Mouse (Mus musculus): ENCODE data around the gene Sik3.
"Not testable (repeated sequence)": the region's sequence is repeated elsewhere in the genome, so short reads cannot be mapped to it uniquely, and the experiment has no call there.

Gene Sik3

DNA sequence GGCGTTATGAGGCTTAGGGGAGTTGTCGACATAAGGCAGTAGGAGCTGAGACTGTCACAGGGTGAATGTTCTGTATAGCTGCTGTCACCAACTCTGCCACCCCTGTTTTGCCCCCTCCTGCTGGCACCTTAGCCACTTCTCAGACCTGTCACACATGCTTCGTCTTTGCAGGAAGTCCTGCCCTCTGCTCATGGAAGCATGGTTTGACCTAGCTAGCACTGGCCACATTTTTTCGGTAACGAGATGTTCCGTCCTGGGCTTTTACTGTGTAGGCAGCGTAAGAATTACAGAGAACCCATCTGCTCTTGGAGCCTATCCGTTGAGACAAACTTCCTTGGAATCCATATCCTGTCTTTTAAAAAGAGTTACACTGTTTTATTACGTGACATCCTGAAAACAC is 110.1 kb downstream of the Sik3 start:
- DNase-seq (ENCODE audit: low read depth, low spot score), result no peak
- Histone ChIP-seq H3K27me3 (ENCODE audit: control insufficient read depth, insufficient read depth, low read length, poor library complexity, severe bottlenecking) (no peaks in the 10 kb centered on the region), H3K36me3 (ENCODE audit: control insufficient read depth, insufficient read depth, low read length, poor library complexity, severe bottlenecking) (no peaks in the 10 kb centered on the region)

DNA sequence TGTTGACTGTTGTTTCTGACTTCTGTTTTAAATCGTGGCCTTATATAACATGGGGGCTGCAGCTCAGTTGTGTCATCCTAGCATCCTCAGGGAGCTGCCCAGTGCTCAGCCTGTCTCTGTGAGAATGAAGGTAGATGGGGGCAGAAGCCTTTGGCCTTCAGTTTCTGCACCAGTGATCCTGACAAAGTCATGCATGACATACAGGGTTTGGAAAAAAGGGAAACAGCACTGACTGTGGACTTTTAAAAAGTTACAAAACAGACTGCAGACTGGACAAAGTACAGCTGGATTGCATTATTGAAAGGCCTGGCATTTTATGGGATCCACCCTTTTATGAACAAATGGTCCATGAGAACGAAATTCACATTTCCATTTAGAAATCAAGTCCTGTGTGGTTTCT is 113.7 kb downstream of the Sik3 start:
- Histone ChIP-seq H3K27me3 (ENCODE audit: control insufficient read depth, insufficient read depth, low read length, poor library complexity, severe bottlenecking) (no peaks in the 10 kb centered on the region), H3K36me3 (ENCODE audit: control insufficient read depth, insufficient read depth, low read length, poor library complexity, severe bottlenecking) (no peaks in the 10 kb centered on the region; the same call in 1 of the 2 replicates)
- DNase-seq (ENCODE audit: low read depth, low spot score), result no peak

GRCm38 (mm10) chr9:46127326-46127725 is 114.7 kb downstream of the Sik3 start:
- DNase-seq (ENCODE audit: low read depth, low spot score), result no peak
- H3K27me3 ChIP-seq (ENCODE audit: control insufficient read depth, insufficient read depth, low read length, poor library complexity, severe bottlenecking), result no peaks in the 10 kb centered on the region
- peaks cover 3% of the 10 kb centered on the region for H3K36me3 ChIP-seq (ENCODE audit: control insufficient read depth, insufficient read depth, low read length, poor library complexity, severe bottlenecking)

GRCm38 (mm10) chr9:46129241-46129640 is 116.6 kb downstream of the Sik3 start:
- DNase-seq (ENCODE audit: low read depth, low spot score), result no peak
- Histone ChIP-seq H3K36me3 (ENCODE audit: control insufficient read depth, insufficient read depth, low read length, poor library complexity, severe bottlenecking) (peaks cover 3% of the 10 kb centered on the region), H3K27me3 (ENCODE audit: control insufficient read depth, insufficient read depth, low read length, poor library complexity, severe bottlenecking) (no peaks in the 10 kb centered on the region)

- not testable (repeated sequence) for H3K27me3 ChIP-seq (ENCODE audit: control insufficient read depth, insufficient read depth, low read length, poor library complexity, severe bottlenecking); H3K36me3 ChIP-seq (ENCODE audit: control insufficient read depth, insufficient read depth, low read length, poor library complexity, severe bottlenecking); DNase-seq (ENCODE audit: low read depth, low spot score)
These were observed 120.2 kb downstream of the Sik3 start for GRCm38 (mm10) chr9:46132821-46133220.

DNA sequence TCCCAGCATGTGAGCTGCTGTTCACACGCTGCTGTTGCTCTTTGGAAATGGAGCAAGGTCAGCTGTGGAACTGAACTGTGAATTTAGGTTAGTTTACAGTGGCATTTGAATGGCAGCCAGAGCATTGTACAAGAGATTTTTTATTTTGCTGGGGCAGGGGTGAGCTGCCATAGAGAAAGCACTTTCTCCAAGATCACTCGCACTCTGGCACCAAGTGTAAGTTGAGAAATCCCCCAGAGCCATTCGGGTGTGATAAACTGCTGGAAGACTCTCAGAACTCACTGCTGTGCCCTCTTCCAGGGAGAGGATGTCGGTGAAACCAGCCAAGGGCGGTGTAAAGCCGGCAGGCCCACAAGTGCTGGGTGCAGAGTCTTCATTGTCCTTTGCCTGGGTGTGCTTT is 126.2 kb downstream of the Sik3 start:
- no peaks in the 10 kb centered on the region for H3K27me3 ChIP-seq (ENCODE audit: control insufficient read depth, insufficient read depth, low read length, poor library complexity, severe bottlenecking)

DNA sequence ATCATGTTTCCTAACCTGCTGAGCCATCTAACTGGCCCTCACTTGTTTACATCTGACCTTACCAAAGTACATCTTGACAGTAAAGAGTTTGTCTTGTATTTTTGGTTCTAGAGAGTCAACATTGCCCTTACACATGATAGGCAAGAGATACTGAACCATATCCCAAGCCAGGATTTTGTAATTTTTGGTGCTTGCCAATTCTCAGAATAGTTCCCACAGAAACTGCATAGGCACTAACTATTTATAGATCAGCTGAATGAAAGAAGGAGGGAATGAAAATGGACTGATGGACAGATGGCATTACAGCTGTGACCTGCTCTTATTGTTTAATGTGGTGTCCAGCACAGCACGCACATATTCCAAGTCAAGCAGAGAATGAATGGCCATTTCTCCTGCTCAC is 128.2 kb downstream of the Sik3 start:
- no peaks in the 10 kb centered on the region for H3K36me3 ChIP-seq (ENCODE audit: control insufficient read depth, insufficient read depth, low read length, poor library complexity, severe bottlenecking)
- DNase-seq (ENCODE audit: low read depth, low spot score), result no peak
- no peaks in the 10 kb centered on the region for H3K27me3 ChIP-seq (ENCODE audit: control insufficient read depth, insufficient read depth, low read length, poor library complexity, severe bottlenecking)

More for the DNA sequence above, 126.2 kb downstream of the Sik3 start:
- DNase-seq (ENCODE audit: low read depth, low spot score), result no peak
- no peaks in the 10 kb centered on the region for H3K36me3 ChIP-seq (ENCODE audit: control insufficient read depth, insufficient read depth, low read length, poor library complexity, severe bottlenecking)

- Histone ChIP-seq H3K36me3 (ENCODE audit: control insufficient read depth, insufficient read depth, low read length, poor library complexity, severe bottlenecking) (no peaks in the 10 kb centered on the region), H3K27me3 (ENCODE audit: control insufficient read depth, insufficient read depth, low read length, poor library complexity, severe bottlenecking) (no peaks in the 10 kb centered on the region)
- DNase-seq (ENCODE audit: low read depth, low spot score), result no peak
These were observed 129.4 kb downstream of the Sik3 start for GRCm38 (mm10) chr9:46142031-46142430.

- DNase-seq (ENCODE audit: low read depth, low spot score), result no peak
- no peaks in the 10 kb centered on the region for H3K36me3 ChIP-seq (ENCODE audit: control insufficient read depth, insufficient read depth, low read length, poor library complexity, severe bottlenecking)
- H3K27me3 ChIP-seq (ENCODE audit: control insufficient read depth, insufficient read depth, low read length, poor library complexity, severe bottlenecking), result no peaks in the 10 kb centered on the region
These were observed 129.9 kb downstream of the Sik3 start for GRCm38 (mm10) chr9:46142492-46142891.

- peak; percentile 19 for DNase-seq (ENCODE audit: low read depth, low spot score)
These were observed 132.4 kb downstream of the Sik3 start for GRCm38 (mm10) chr9:46144976-46145375.

DNA sequence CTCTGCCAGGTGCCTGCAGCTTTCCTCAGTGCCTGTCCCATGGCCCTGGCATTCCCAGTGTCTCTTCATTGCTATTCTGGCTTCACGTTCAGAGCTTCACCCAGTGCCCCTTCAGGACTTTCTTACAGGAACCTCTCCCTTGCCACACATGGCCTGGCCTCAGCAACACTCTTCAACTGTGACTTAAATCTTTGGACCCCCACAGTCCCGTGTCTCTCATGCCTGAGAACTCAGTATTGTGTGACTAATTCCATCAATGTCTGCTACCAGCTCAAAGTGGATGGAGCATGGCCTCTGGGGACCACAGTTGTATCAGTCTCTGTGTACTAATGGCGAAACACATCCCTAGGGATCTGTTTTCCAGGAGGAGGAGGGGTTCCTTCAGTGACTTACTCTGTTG is 133.8 kb downstream of the Sik3 start:
- no peak for DNase-seq (ENCODE audit: low read depth, low spot score)
- Histone ChIP-seq H3K36me3 (ENCODE audit: control insufficient read depth, insufficient read depth, low read length, poor library complexity, severe bottlenecking) (no peaks in the 10 kb centered on the region), H3K27me3 (ENCODE audit: control insufficient read depth, insufficient read depth, low read length, poor library complexity, severe bottlenecking) (no peaks in the 10 kb centered on the region)

More at GRCm38 (mm10) chr9:46144976-46145375, 132.4 kb downstream of the Sik3 start:
- H3K36me3 ChIP-seq (ENCODE audit: control insufficient read depth, insufficient read depth, low read length, poor library complexity, severe bottlenecking), result no peaks in the 10 kb centered on the region
- H3K27me3 ChIP-seq (ENCODE audit: control insufficient read depth, insufficient read depth, low read length, poor library complexity, severe bottlenecking), result no peaks in the 10 kb centered on the region

GRCm38 (mm10) chr9:46148723-46149122 is 136.1 kb downstream of the Sik3 start:
- no peak for DNase-seq (ENCODE audit: low read depth, low spot score)
- H3K36me3 ChIP-seq (ENCODE audit: control insufficient read depth, insufficient read depth, low read length, poor library complexity, severe bottlenecking), result no peaks in the 10 kb centered on the region
- H3K27me3 ChIP-seq (ENCODE audit: control insufficient read depth, insufficient read depth, low read length, poor library complexity, severe bottlenecking), result no peaks in the 10 kb centered on the region

GRCm38 (mm10) chr9:46149392-46149791 is 136.8 kb downstream of the Sik3 start:
- H3K27me3 ChIP-seq (ENCODE audit: control insufficient read depth, insufficient read depth, low read length, poor library complexity, severe bottlenecking), result no peaks in the 10 kb centered on the region
- no peak for DNase-seq (ENCODE audit: low read depth, low spot score)
- H3K36me3 ChIP-seq (ENCODE audit: control insufficient read depth, insufficient read depth, low read length, poor library complexity, severe bottlenecking), result no peaks in the 10 kb centered on the region

GRCm38 (mm10) chr9:46150116-46150515 is 137.5 kb downstream of the Sik3 start:
- DNase-seq (ENCODE audit: low read depth, low spot score), result no peak

DNA sequence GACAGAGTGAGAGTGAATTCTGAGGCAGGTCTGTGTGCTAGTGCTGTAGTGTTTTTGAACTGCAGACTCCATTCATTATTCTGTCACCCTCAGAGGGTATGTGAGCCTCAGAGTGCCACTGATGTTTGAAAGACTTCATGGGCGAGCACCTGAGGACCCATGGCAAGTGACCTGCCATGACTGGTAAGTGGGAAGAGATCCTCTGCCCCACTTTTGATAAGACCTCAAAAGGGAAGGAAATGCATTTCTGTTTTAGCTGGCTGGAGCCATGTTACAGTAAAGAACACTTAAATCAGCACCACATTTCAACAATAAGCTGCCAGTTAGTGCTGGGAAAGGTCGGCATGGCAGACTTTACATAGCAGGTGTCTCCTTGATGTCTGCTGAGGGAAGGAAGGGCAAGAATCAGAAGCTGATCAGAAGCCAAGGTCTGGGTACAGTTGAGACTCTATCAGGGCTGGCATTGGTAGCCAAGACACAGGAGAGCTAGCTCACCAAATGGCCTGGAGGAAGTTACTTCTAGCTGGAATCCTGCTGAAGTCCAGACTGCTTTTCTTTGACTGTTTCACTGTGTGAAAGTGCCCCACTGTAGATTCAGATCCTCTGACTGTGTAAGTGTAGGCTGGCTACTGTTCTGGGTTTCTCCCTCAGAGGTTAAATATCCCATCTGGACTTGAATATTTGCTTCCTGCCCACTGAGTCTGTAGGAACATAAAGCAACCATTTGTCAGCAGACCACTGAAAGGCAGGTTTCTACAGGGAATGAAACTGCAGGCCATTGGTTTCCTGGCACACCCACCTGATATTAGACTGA is 138.5 kb downstream of the Sik3 start:
- DNase-seq (ENCODE audit: low read depth, low spot score), result no peak
- Histone ChIP-seq H3K36me3 (ENCODE audit: control insufficient read depth, insufficient read depth, low read length, poor library complexity, severe bottlenecking) (no peaks in the 10 kb centered on the region), H3K27me3 (ENCODE audit: control insufficient read depth, insufficient read depth, low read length, poor library complexity, severe bottlenecking) (no peaks in the 10 kb centered on the region)

More at GRCm38 (mm10) chr9:46150116-46150515, 137.5 kb downstream of the Sik3 start:
- Histone ChIP-seq H3K27me3 (ENCODE audit: control insufficient read depth, insufficient read depth, low read length, poor library complexity, severe bottlenecking) (no peaks in the 10 kb centered on the region), H3K36me3 (ENCODE audit: control insufficient read depth, insufficient read depth, low read length, poor library complexity, severe bottlenecking) (no peaks in the 10 kb centered on the region)

- H3K36me3 ChIP-seq (ENCODE audit: control insufficient read depth, insufficient read depth, low read length, poor library complexity, severe bottlenecking), result no peaks in the 10 kb centered on the region
- DNase-seq (ENCODE audit: low read depth, low spot score), result no peak
- H3K27me3 ChIP-seq (ENCODE audit: control insufficient read depth, insufficient read depth, low read length, poor library complexity, severe bottlenecking), result no peaks in the 10 kb centered on the region
These were observed 139.1 kb downstream of the Sik3 start for GRCm38 (mm10) chr9:46151704-46152040.
